Mouse (Mus musculus) retina, adult 2 months (tissue): ENCODE results near the gene 1110032A03Rik.
A peak's percentile ranks its signal among the peaks of the same experiment; 100 is the strongest.

Source experiments
- DNase-seq: peaks from one replicate; pipeline ENCODE4 v3.0.0-alpha.2; 2012; ENCODE audit warnings: low read depth, low spot score

Gene 1110032A03Rik

DNA sequence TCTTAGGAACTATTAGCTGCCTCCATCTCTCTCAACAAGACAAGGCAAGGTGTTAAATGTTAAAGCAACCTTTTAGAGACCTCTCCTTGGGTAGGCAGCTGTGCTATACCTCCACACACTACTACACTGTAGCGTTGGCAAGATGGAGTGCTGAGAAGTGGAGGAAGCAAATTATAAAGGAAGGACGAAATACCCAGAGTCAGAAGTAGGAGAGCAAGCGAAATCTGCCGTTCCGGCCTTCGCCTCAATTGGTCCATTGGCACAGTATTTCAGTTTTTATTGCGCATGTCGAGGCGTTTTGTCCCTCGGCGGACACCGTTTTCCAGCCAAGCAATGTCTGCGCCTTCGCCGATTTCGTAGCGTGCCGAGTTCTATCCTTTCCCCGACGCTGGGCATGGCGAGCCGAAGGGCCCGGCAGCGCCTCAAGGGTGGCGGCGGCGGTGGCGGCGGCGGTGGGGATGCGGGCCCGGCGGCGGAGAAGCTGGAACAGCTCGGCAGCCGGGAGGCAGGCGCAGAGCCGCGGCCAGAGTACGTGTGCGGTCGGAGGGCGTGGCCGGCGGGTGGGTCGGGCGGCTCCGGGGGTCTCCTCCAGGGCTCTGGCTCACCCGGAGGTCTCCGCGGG, at the start of gene 1110032A03Rik, which contains the start of gene Alg9:
Gene 1110032A03Rik, minus strand, starts transcription at position 530 of the 622 bp plus-strand sequence.
Gene Alg9, plus strand, starts transcription at position 29 of the 622 bp plus-strand sequence.
- peak; percentile 67 for DNase-seq

DNA sequence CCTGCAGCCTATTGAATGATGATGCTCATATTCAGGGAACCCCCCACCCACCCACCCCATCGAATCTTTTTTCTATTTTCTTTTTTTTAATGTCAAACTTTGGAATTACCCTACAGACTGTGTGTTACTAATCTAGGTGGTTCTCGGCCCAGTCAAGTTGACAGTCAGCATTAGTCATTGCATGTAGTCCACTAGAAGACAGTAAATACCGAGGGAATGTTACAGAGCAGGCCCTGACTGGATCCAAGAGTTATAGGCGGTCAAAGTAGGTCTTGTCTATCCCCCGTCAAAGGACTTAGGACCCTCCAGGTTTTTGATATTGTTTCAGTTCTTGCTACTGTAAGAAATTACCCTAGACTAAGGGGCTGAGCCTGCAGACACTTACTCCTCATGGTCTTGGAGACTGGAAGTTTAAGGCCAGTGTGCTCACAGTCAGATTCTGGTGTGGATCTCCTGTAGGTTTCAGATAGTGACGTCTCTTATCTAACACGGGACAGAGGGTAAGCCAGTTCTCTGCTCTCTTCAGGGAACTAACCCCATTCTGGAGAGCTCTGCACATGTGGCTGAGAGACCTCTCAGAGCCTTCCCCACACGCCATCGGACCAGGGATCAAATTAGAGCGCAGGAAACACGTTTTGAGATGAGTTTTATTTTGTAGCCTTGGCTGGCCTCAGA, 48.6 kb upstream of the 1110032A03Rik start:
- no peak for DNase-seq

DNA sequence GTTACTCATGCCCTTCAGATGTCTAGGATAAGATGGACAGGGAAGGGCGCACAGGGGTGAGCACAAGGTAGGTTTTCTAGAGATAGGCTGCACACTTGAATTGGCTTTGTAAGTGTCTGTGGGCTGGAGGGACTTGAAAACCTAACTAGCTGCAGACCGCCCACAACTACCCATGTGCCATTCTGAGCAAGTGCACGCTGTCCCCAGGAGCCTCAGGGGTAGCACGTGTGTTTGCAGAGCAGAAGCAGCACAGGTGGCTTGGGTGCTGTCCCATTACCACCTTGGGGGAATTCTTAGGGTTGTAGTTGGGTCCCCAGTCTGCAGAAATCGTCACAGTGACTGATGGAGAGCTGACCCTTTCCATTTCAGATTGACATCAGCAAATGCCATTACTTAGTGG, 46.9 kb upstream of the 1110032A03Rik start:
- DNase-seq, result no peak

DNA sequence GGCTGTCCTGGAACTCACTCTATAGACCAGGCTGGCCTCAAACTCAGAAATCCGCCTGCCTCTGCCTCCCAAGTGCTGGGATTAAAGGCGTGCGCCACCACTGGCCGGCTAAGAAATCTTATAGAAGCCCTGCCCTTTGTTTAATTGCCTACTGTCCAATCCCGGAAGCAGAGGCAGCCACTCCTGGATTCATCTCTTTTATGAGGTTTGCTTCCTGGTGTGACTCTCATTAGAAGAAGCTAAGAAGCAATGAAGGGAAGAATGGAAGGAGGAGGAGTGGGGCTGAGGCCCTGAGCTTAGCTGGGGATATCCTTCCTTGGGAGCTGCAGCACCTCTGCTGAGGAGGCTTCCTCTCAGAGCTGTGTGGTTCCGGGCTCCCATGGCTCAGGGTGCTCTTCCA, 46.3 kb upstream of the 1110032A03Rik start:
- DNase-seq, result no peak

GRCm38 (mm10) chr9:50819716-50820115, 44.4 kb upstream of the 1110032A03Rik start:
- DNase-seq, result no peak

DNA sequence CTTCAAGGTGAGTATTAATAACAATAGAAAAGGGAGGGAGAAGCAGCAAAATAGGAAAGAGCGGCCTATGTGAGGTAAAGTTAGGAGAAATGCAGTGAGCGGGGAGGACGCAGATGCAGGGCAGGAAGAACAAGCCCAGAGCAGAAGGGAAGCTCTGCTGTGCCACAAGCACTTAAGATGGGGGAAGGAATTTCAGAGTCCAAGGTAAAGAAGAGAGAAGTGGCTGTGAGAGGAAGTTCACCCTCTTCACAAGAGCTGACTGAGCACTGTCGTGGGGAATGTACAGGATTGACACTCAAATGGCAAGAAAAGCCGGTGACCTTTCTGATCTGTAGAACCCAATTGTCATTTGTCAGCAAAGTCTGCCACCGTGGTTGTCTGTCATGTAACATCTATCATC, 42.7 kb upstream of the 1110032A03Rik start:
- no peak for DNase-seq

- no peak for DNase-seq
These were observed 41.2 kb upstream of the 1110032A03Rik start for GRCm38 (mm10) chr9:50816512-50816911.

GRCm38 (mm10) chr9:50815666-50816065, 40.3 kb upstream of the 1110032A03Rik start:
- no peak for DNase-seq

DNA sequence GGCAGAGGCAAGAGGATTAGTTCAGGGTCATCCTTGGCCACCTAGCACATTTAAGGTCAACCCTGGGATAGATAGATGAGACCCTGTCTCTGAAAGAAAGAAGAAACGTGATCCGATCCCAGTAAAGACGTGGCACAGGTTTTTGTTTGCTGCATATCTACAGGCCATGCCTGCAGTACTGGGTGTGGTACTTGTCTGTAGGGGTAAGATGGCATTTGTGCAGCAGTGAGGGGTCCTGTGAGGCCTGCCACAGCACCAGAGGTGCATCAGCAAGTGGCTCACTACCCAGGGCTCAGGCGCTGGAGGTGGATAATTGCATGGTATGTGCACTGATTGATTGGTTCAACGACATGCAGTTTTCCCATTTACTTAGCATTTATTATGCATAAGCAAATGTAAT, 38.5 kb upstream of the 1110032A03Rik start:
- no peak for DNase-seq

DNA sequence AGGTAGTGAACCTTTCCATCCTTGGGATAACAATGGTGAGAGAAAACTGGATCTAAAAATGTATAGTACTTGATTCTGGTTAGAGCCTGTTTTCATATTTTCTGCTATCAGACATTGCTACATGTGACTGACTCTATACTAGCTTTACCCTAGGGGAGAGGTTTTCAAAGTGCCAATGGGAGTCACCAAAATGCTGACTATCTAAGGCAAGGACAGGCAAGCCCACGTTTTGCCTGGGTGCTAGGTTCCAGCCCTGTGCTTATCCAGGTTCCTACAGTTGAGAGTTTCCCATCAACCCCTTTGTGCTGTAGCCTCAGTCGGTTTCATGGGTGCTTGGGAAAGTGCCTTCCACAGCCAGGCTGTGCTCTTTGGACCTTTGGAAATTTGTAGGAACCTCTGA, 36.4 kb upstream of the 1110032A03Rik start:
- DNase-seq, result no peak

GRCm38 (mm10) chr9:50811187-50811586, 35.9 kb upstream of the 1110032A03Rik start:
- no peak for DNase-seq

- DNase-seq, result no peak
These were observed 33.8 kb upstream of the 1110032A03Rik start for GRCm38 (mm10) chr9:50809146-50809545.

DNA sequence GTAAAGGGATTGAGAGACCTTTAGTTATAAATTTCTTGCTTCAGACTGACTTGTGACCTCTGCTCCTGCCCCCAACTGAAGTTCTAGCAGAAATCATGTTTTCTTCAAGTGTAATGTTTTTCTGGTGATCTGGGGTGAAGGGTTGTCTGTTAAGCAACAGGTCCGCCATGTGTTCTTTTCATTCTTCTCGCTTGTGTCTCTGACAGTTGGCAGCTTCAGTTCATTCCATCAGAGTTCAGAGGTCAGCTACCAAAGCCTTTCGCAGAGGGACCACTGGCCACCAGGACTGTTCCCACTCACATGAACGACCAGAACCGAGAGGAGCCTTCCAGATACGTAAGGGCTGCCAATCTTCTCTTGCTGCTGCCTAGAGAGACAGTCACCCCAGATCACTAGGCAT, 33.2 kb upstream of the 1110032A03Rik start:
- no peak for DNase-seq

- no peak for DNase-seq
These were observed 27.8 kb upstream of the 1110032A03Rik start for GRCm38 (mm10) chr9:50803055-50803671.

DNA sequence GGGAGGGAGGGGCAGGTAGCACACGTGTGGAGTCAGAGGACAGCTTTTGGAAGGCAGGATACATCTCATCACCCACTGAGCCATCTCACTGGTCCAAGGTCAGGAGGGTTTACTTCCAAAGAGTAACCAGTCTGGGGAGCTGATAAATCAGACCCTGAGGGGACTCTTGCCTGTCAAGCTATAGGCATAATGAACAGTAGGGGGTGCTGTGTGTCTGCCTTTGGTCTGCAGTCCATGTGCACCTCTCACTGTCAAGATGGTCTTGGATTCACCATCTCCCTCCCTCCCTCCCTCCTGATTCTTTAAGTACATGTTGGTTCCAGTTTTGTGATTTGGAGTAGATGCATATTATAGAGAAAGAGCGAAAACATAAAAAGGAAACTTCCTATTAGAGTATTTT, 25.7 kb upstream of the 1110032A03Rik start:
- no peak for DNase-seq

- DNase-seq, result no peak
These were observed 23.0 kb upstream of the 1110032A03Rik start for GRCm38 (mm10) chr9:50798368-50798767.

- no peak for DNase-seq
These were observed 22.3 kb upstream of the 1110032A03Rik start for GRCm38 (mm10) chr9:50797641-50798040.

- no peak for DNase-seq
These were observed 21.5 kb upstream of the 1110032A03Rik start for GRCm38 (mm10) chr9:50796776-50797175.

GRCm38 (mm10) chr9:50795266-50795665, 19.9 kb upstream of the 1110032A03Rik start:
- no peak for DNase-seq

DNA sequence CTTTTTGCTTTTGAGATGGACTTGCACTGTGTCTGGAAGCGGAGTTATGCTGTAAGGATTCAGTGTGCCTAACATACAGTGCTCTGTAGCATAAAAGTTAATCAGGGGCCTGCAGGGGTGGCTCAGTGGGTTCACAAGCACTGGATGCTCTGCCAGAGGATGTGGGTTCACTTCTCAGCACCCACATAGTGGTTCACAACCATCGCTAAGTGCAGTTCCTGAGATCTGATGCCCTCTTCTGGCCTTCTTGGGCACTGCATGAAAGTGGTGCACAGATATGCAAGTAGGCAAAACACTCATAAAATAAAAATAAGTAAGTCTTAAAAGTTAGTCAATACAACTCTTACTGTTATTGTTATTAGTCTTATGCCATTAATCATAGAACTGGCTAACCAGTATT, 6.8 kb upstream of the 1110032A03Rik start:
- no peak for DNase-seq

DNA sequence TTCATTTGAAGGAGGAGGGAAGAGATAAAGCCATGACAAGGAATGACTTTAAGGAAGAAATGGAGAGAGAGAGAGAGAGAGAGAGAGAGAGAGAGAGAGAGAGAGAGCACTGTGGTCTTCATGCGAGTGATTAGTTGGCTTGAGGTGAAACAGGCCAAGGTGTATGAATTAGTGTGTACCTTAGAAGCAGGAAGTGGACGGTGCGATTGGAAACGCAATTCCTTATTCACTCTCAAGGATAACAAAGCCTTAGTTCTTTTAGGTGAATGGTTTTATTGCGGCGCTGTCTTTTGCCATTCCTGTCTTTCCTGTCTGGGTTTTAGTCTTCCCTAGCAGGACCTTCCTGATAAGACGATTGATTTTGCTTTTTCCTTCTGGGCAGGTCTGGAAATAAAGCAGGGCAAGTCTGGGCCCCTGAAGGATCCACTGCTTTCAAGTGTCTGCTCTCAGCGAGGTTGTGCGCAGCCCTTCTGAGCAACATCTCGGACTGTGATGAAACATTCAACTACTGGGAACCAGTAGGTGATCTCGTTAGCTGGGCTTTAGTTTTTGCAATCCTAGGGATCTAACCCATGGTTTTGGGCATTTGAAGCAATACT, 941 bp upstream of the 1110032A03Rik start:
- no peak for DNase-seq

- no peak for DNase-seq
These were observed 374 bp upstream of the 1110032A03Rik start for GRCm38 (mm10) chr9:50775662-50776126.
